Comparison of ENCODE assay signal across 8 mouse cellular contexts in genomic region chr7:12803727-12804071, GRCm38 (mm10). TPM values are rescaled to one million over a fixed set of nuclear protein-coding genes. Genes with fewer than 3 reads are reported as not detected.
DNase-seq lines count a peak whose midpoint lies in the region; ATAC-seq and TF ChIP-seq lines count a peak whose summit lies in the region.

No protein-coding gene starts in this region.

- H3K9ac ChIP-seq in limb, embryonic 12.5 days (replicated peaks) = peak overlapping the region; percentile 73
- peak overlapping the region; percentile 70 for H3K9ac ChIP-seq in neural tube, embryonic 15.5 days (replicated peaks)

- DNase-seq in left cerebral cortex, adult 2 months (ENCODE audit: extremely low spot score in 1 of 2, low spot score in 2 of 2) = no peak
- DNase-seq in left cerebral cortex, postnatal 36 days (ENCODE audit: low spot score in 2 of 2) = no peak
- no peak for DNase-seq in forebrain, embryonic 10.5 days (ENCODE audit: extremely low spot score, low spot score)
- DNase-seq in adrenal gland, postnatal 4 days (ENCODE audit: low spot score in 2 of 2) = no peak
- DNase-seq in thymus, postnatal 0 days (ENCODE audit: low spot score) = no peak
- DNase-seq in kidney, postnatal 25 days = no peak

- peaks cover 15% of the 10 kb centered on the region for H3K9me3 ChIP-seq in forebrain, embryonic 10.5 days
- H3K9me3 ChIP-seq in limb, embryonic 12.5 days = peaks cover 9% of the 10 kb centered on the region; the same call in 1 of the 2 replicates
- peaks cover 5% of the 10 kb centered on the region; the same call in 1 of the 2 replicates for H3K9me3 ChIP-seq in neural tube, embryonic 15.5 days (replicated peaks)

- peaks cover 17% of the 10 kb centered on the region for H3K4me1 ChIP-seq in forebrain, embryonic 10.5 days
- no peaks in the 10 kb centered on the region for H3K4me1 ChIP-seq in limb, embryonic 12.5 days (replicated peaks)
- H3K4me1 ChIP-seq in neural tube, embryonic 15.5 days = peaks cover 10% of the 10 kb centered on the region

- H3K27ac ChIP-seq in left cerebral cortex, adult 2 months = peak overlapping the region; percentile 96
- H3K27ac ChIP-seq in forebrain, embryonic 10.5 days = peak overlapping the region; percentile 88
- peak overlapping the region; percentile 66 for H3K27ac ChIP-seq in limb, embryonic 12.5 days
- H3K27ac ChIP-seq in neural tube, embryonic 15.5 days (replicated peaks) = peak overlapping the region; percentile 92

- WGBS in forebrain, embryonic 10.5 days = under 1% methylated on average over 16 of the region's 16 CpGs
- WGBS in limb, embryonic 12.5 days = under 1% methylated on average over 16 of the region's 16 CpGs
- WGBS in neural tube, embryonic 15.5 days = 0% methylated on average over 16 of the region's 16 CpGs

- peak; percentile 87 for ATAC-seq in limb, embryonic 12.5 days (ENCODE audit: insufficient number of reproducible peaks, insufficient read depth, low FRiP score, low TSS enrichment, low read depth)
- ATAC-seq in neural tube, embryonic 15.5 days (ENCODE audit: low FRiP score) = peak; percentile 87

- H3K36me3 ChIP-seq in forebrain, embryonic 10.5 days (replicated peaks) = peaks cover 33% of the 10 kb centered on the region
- H3K36me3 ChIP-seq in limb, embryonic 12.5 days = peaks cover 26% of the 10 kb centered on the region
- H3K36me3 ChIP-seq in neural tube, embryonic 15.5 days = peaks cover 26% of the 10 kb centered on the region

- peak overlapping the region; percentile 78 for H3K4me2 ChIP-seq in limb, embryonic 12.5 days
- H3K4me2 ChIP-seq in neural tube, embryonic 15.5 days = peak overlapping the region; percentile 86

- TF ChIP-seq CTCF in left cerebral cortex, adult 2 months (IDR thresholded peaks at IDR 0.05) = no peak

- H3K4me3 ChIP-seq in left cerebral cortex, adult 2 months = peak overlapping the region; percentile 57
- H3K4me3 ChIP-seq in forebrain, embryonic 10.5 days = peak overlapping the region; percentile 56
- peak overlapping the region; percentile 43 for H3K4me3 ChIP-seq in limb, embryonic 12.5 days (replicated peaks)
- peak overlapping the region; percentile 53 for H3K4me3 ChIP-seq in neural tube, embryonic 15.5 days (replicated peaks)

- no peaks in the 10 kb centered on the region for H3K27me3 ChIP-seq in forebrain, embryonic 10.5 days (ENCODE audit: poor library complexity, severe bottlenecking)
- no peaks in the 10 kb centered on the region for H3K27me3 ChIP-seq in limb, embryonic 12.5 days
- no peaks in the 10 kb centered on the region for H3K27me3 ChIP-seq in neural tube, embryonic 15.5 days (replicated peaks)

- intact Hi-C loops in left cerebral cortex, adult 2 months (cut with DNase I) = loop anchor here (2.0 kb wide), 1 partner anchor 23 kb away; no protein-coding TSS in a partner anchor
- intact Hi-C loops in left cerebral cortex, postnatal 36 days (cut with DNase I) = loop anchor here (1.0 to 10.0 kb wide), 2 partner anchors 23 to 319 kb away; no protein-coding TSS in a partner anchor

RNA-seq across cellular contexts. Expression of gene Zscan18, which starts 0.3 kb away (rescaled TPM):
- total RNA-seq in left cerebral cortex, adult 2 months (2021) = 10 to 100 TPM; 20.0 to 22.3 TPM
- total RNA-seq in left cerebral cortex, postnatal 36 days (2021) = 10 to 100 TPM; 14.8 to 22.0 TPM
- polyA plus RNA-seq in forebrain, embryonic 10.5 days (2016; fragmentation: Nextera tagmentation; extraction: Ambion mirVana) = 12.3 and 13.2 TPM in 2 replicates
- polyA plus RNA-seq in limb, embryonic 12.5 days (2016; fragmentation: Nextera tagmentation; extraction: Ambion mirVana) = 17.4 and 17.8 TPM in 2 replicates
- 25.2 and 33.4 TPM in 2 replicates for polyA plus RNA-seq in neural tube, embryonic 15.5 days (2015; fragmentation: Nextera tagmentation; extraction: Ambion mirVana)
- 1 to 10 TPM; 8.0 to 8.2 TPM for total RNA-seq in adrenal gland, postnatal 4 days (2021)
- polyA plus RNA-seq in thymus, postnatal 0 days (2015; fragmentation: Nextera tagmentation; extraction: Ambion mirVana) = 1.2 and 1.5 TPM in 2 replicates

RNA-seq across cellular contexts. Expression of gene Zfp329, which starts 15.0 kb away (rescaled TPM):
- 10 to 100 TPM; 22.9 to 24.6 TPM for total RNA-seq in left cerebral cortex, adult 2 months (2021)
- total RNA-seq in left cerebral cortex, postnatal 36 days (2021) = 10 to 100 TPM; 17.3 to 24.7 TPM
- polyA plus RNA-seq in forebrain, embryonic 10.5 days (2016; fragmentation: Nextera tagmentation; extraction: Ambion mirVana) = 17.8 and 18.4 TPM in 2 replicates
- polyA plus RNA-seq in limb, embryonic 12.5 days (2016; fragmentation: Nextera tagmentation; extraction: Ambion mirVana) = 19.7 TPM in 2 replicates
- 26.7 and 27.0 TPM in 2 replicates for polyA plus RNA-seq in neural tube, embryonic 15.5 days (2015; fragmentation: Nextera tagmentation; extraction: Ambion mirVana)
- total RNA-seq in adrenal gland, postnatal 4 days (2021) = 10 to 100 TPM; 16.0 to 16.4 TPM
- 11.0 and 17.6 TPM in 2 replicates for polyA plus RNA-seq in thymus, postnatal 0 days (2015; fragmentation: Nextera tagmentation; extraction: Ambion mirVana)

RNA-seq across cellular contexts. Expression of gene Zfp110, which starts 30.9 kb away (rescaled TPM):
- total RNA-seq in left cerebral cortex, adult 2 months (2021) = 10 to 100 TPM; 12.5 to 13.5 TPM
- 10 to 100 TPM; 13.0 to 15.8 TPM for total RNA-seq in left cerebral cortex, postnatal 36 days (2021)
- 28.7 and 30.1 TPM in 2 replicates for polyA plus RNA-seq in forebrain, embryonic 10.5 days (2016; fragmentation: Nextera tagmentation; extraction: Ambion mirVana)
- 34.9 and 37.4 TPM in 2 replicates for polyA plus RNA-seq in limb, embryonic 12.5 days (2016; fragmentation: Nextera tagmentation; extraction: Ambion mirVana)
- polyA plus RNA-seq in neural tube, embryonic 15.5 days (2015; fragmentation: Nextera tagmentation; extraction: Ambion mirVana) = 23.4 and 25.4 TPM in 2 replicates
- 10 to 100 TPM; 34.2 to 35.4 TPM for total RNA-seq in adrenal gland, postnatal 4 days (2021)
- polyA plus RNA-seq in thymus, postnatal 0 days (2015; fragmentation: Nextera tagmentation; extraction: Ambion mirVana) = 34.5 and 36.7 TPM in 2 replicates
